Mouse (Mus musculus): ENCODE results near the gene Trap1a. TPM values are rescaled to one million over a fixed set of nuclear protein-coding genes. Genes with fewer than 3 reads are reported as not detected.

Trap1a gene
- polyA plus RNA-seq, 1 experiment from 2014 or later = not detected

Other genes starting within 250 kb of the Trap1a start
- gene Serpina7, start 248.4 kb upstream of the Trap1a start, polyA plus RNA-seq (2015; fragmentation: Nextera tagmentation; extraction: Ambion mirVana) = 0.53 and 0.74 TPM in 2 replicates
- not detected in 2 replicates for gene 4930513O06Rik, start 247.4 kb upstream of the Trap1a start, polyA plus RNA-seq (2015; fragmentation: Nextera tagmentation; extraction: Ambion mirVana)
- not detected in 2 replicates for gene 4933428M09Rik, start 154.5 kb upstream of the Trap1a start, polyA plus RNA-seq (2015; fragmentation: Nextera tagmentation; extraction: Ambion mirVana)
- 2.5 and 3.1 TPM in 2 replicates for gene Mum1l1, start 123.6 kb upstream of the Trap1a start, polyA plus RNA-seq (2015; fragmentation: Nextera tagmentation; extraction: Ambion mirVana)
- gene D330045A20Rik, start 146.7 kb downstream of the Trap1a start, polyA plus RNA-seq (2015; fragmentation: Nextera tagmentation; extraction: Ambion mirVana) = 0.31 and 0.46 TPM in 2 replicates
- gene Rnf128, start 229.6 kb downstream of the Trap1a start, polyA plus RNA-seq (2015; fragmentation: Nextera tagmentation; extraction: Ambion mirVana) = 10.9 and 11.3 TPM in 2 replicates